ENCODE assay signal across 10 mouse cellular contexts in genomic region chr5:146248746-146249145, GRCm38 (mm10). TPM values are rescaled to one million over a fixed set of nuclear protein-coding genes. Genes with fewer than 3 reads are reported as not detected.
A peak's percentile ranks its signal among the peaks of the same experiment; 100 is the strongest.
DNase-seq lines count a peak whose midpoint lies in the region; ATAC-seq lines count a peak whose summit lies in the region.
"Had no signal": no experiment of that assay in that cellular context is flagged by ENCODE, and none has a peak within 500 bp of the region (broad histone marks: within the 10 kb centered on the region; RNA-seq: fewer than 3 reads in every experiment).

No protein-coding gene starts in this region.

- H3K27ac ChIP-seq in hindbrain, embryonic 16.5 days (ENCODE audit: low read depth, low read length), result no peak overlapping the region
- H3K27ac ChIP-seq in hindbrain, embryonic 12.5 days, result no peak overlapping the region
- H3K27ac ChIP-seq: limb, embryonic 15.5 days had no signal

- H3K9me3 ChIP-seq in hindbrain, embryonic 16.5 days (ENCODE audit: control insufficient read depth, low read length), result no peaks in the 10 kb centered on the region
- H3K9me3 ChIP-seq in hindbrain, embryonic 12.5 days (replicated peaks), result no peaks in the 10 kb centered on the region
- H3K9me3 ChIP-seq: limb, embryonic 15.5 days had no signal

- H3K4me1 ChIP-seq in hindbrain, embryonic 16.5 days (ENCODE audit: control insufficient read depth, insufficient read depth, low read depth, low read length), result no peaks in the 10 kb centered on the region
- no peaks in the 10 kb centered on the region for H3K4me1 ChIP-seq in hindbrain, embryonic 12.5 days
- H3K4me1 ChIP-seq: limb, embryonic 15.5 days had no signal

- H3K4me2 ChIP-seq in hindbrain, embryonic 16.5 days (ENCODE audit: low read length), result no peak overlapping the region
- H3K4me2 ChIP-seq in hindbrain, embryonic 12.5 days (replicated peaks), result no peak overlapping the region
- H3K4me2 ChIP-seq: limb, embryonic 15.5 days had no signal

- 77% methylated on average over 10 of the region's 10 CpGs for WGBS in hindbrain, embryonic 16.5 days
- 86% methylated on average over 10 of the region's 10 CpGs for WGBS in hindbrain, embryonic 12.5 days

- ATAC-seq in hindbrain, embryonic 16.5 days, result peak; percentile 56; the same call in 1 of the 2 replicates
- no peak for ATAC-seq in hindbrain, embryonic 12.5 days (ENCODE audit: low FRiP score)
- peak; percentile 64 for ATAC-seq in megakaryocyte progenitor cell, adult 5-6 weeks (replicated peaks; ENCODE audit: poor library complexity)

- no peaks in the 10 kb centered on the region for H3K36me3 ChIP-seq in hindbrain, embryonic 16.5 days (ENCODE audit: control insufficient read depth, insufficient read depth, low read length)
- H3K36me3 ChIP-seq in hindbrain, embryonic 12.5 days, result 0 out of 2 replicates have a peak, but pooled peaks cover 2% of the 10 kb centered on the region

- no peaks in the 10 kb centered on the region for H3K27me3 ChIP-seq in hindbrain, embryonic 16.5 days (replicated peaks; ENCODE audit: control insufficient read depth, insufficient read depth, low read length)
- no peaks in the 10 kb centered on the region for H3K27me3 ChIP-seq in hindbrain, embryonic 12.5 days
- H3K27me3 ChIP-seq: limb, embryonic 15.5 days had no signal

- intact Hi-C loops in heart, postnatal 36 days (cut with DNase I), result no loop called here

- no peak overlapping the region for H3K4me3 ChIP-seq in hindbrain, embryonic 16.5 days (ENCODE audit: low read length)
- H3K4me3 ChIP-seq in hindbrain, embryonic 12.5 days, result no peak overlapping the region
- H3K4me3 ChIP-seq: erythroblast, embryonic 14.5 days; limb, embryonic 15.5 days had no signal

- no peak overlapping the region for H3K9ac ChIP-seq in hindbrain, embryonic 16.5 days (ENCODE audit: low read depth, low read length)
- H3K9ac ChIP-seq in hindbrain, embryonic 12.5 days, result no peak overlapping the region
- H3K9ac ChIP-seq: limb, embryonic 15.5 days had no signal

- peak; percentile 68 for DNase-seq in NIH3T3 (ENCODE audit: low read depth)
- peak; percentile 23 to 29 for DNase-seq in heart, postnatal 36 days
- DNase-seq in cerebellum, adult 11 months, result no peak
- no peak for DNase-seq in spleen, postnatal 4 days (ENCODE audit: low spot score in 2 of 2)
- DNase-seq: right cerebral cortex, postnatal 14 days had no signal

RNA-seq across cellular contexts. Expression of gene Cdk8, which starts 17.7 kb away (rescaled TPM):
- polyA plus RNA-seq in hindbrain, embryonic 16.5 days (2015; fragmentation: Nextera tagmentation; extraction: Ambion mirVana), result 11.2 and 13.9 TPM in 2 replicates
- 30.9 and 32.6 TPM in 2 replicates for polyA plus RNA-seq in hindbrain, embryonic 12.5 days (2016; fragmentation: Nextera tagmentation; extraction: Ambion mirVana)
- total RNA-seq in heart, postnatal 36 days (2021), result 10 to 100 TPM; 14.6 to 18.0 TPM
- total RNA-seq in megakaryocyte progenitor cell, adult 5-6 weeks (2015), result 53.2 and 55.4 TPM in 2 replicates
- 41.0 and 50.5 TPM in 2 replicates for total RNA-seq in megakaryocyte progenitor cell, adult 5-6 weeks (2017)

RNA-seq across cellular contexts. Expression of gene Rnf6, which starts 27.4 kb away (rescaled TPM):
- polyA plus RNA-seq in hindbrain, embryonic 16.5 days (2015; fragmentation: Nextera tagmentation; extraction: Ambion mirVana), result 28.0 and 30.1 TPM in 2 replicates
- 23.5 and 26.2 TPM in 2 replicates for polyA plus RNA-seq in hindbrain, embryonic 12.5 days (2016; fragmentation: Nextera tagmentation; extraction: Ambion mirVana)
- total RNA-seq in heart, postnatal 36 days (2021), result 10 to 100 TPM; 40.4 to 41.6 TPM
- total RNA-seq in megakaryocyte progenitor cell, adult 5-6 weeks (2015), result 17.9 and 18.7 TPM in 2 replicates
- total RNA-seq in megakaryocyte progenitor cell, adult 5-6 weeks (2017), result 40.3 and 42.0 TPM in 2 replicates

Comparison
In these comparisons a context has a peak if more than half of its experiments do, and no peak if none do; other contexts are left out.
1. DNase-seq: peak in NIH3T3 (single experiment) and heart, postnatal 36 days (2 of 2); none in cerebellum, adult 11 months (single experiment) and spleen, postnatal 4 days (0 of 2).